Mouse (Mus musculus): ENCODE measurements around the gene Ptprf. TPM values are rescaled to one million over a fixed set of nuclear protein-coding genes. Genes with fewer than 3 reads are reported as not detected.
A peak's percentile ranks its signal among the peaks of the same experiment; 100 is the strongest.

The Ptprf gene
- polyA plus RNA-seq, 1 experiment from 2014 or later, result 79.8 TPM

- Histone ChIP-seq H3K4me1 (ENCODE audit: control insufficient read depth, insufficient read depth, low read length) (peaks cover 32% of the 10 kb centered on the region), H3K36me3 (ENCODE audit: control insufficient read depth, insufficient read depth, low read length) (no peaks in the 10 kb centered on the region), H3K27me3 (ENCODE audit: control insufficient read depth, insufficient read depth, low read length) (no peaks in the 10 kb centered on the region), H3K9ac (replicated peaks; ENCODE audit: low read depth, low read length) (peak overlapping the region; percentile 95), H3K27ac (ENCODE audit: low read length) (peak overlapping the region; percentile 92), H3K4me2 (replicated peaks; ENCODE audit: low read depth, low read length) (peak overlapping the region; percentile 71), H3K4me3 (ENCODE audit: low read depth, low read length) (peak overlapping the region; percentile 82), H3K9me3 (ENCODE audit: control insufficient read depth, low read depth, low read length) (no peaks in the 10 kb centered on the region)
- ATAC-seq (ENCODE audit: insufficient number of reproducible peaks, insufficient read depth, low FRiP score, low read depth), result 0 out of 2 replicates have a peak, but pooled peaks have one; percentile 8
- WGBS, result under 1% methylated on average over 59 of the region's 84 CpGs
These were observed 682 bp downstream of the Ptprf start for GRCm38 (mm10) chr4:118290416-118291030.

DNA sequence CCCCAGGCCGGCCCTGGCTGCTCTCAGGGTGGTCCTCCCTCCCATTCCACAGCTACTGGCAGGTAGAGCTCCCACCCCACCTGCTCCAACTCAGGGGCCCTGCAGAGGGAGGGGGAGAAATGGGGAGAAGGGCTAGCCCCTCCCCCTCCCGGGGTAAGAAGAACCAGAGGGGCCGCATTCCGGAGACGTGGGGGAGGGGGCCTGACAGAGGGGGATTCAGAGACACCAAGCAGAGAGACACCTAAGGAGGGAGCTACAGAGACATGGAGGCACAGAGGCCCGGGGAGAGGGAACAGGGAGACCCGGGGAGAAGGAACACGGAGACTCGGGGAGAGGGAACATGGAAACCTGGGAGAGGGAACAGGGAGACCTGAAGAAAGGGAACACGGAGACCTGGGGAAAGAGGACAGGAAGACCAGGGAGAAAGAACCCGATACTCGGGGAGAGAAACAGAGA, 1.2 kb downstream of the Ptprf start:
- peak; percentile 30 for ATAC-seq (ENCODE audit: insufficient number of reproducible peaks, insufficient read depth, low FRiP score, low read depth)
- H3K4me3 ChIP-seq (ENCODE audit: low read depth, low read length), result peak overlapping the region; percentile 82
- H3K9me3 ChIP-seq (ENCODE audit: control insufficient read depth, low read depth, low read length), result no peaks in the 10 kb centered on the region
- H3K4me2 ChIP-seq (replicated peaks; ENCODE audit: low read depth, low read length), result peak overlapping the region; percentile 71
- peaks cover 35% of the 10 kb centered on the region for H3K4me1 ChIP-seq (ENCODE audit: control insufficient read depth, insufficient read depth, low read length)
- 2% methylated on average over 12 of the region's 12 CpGs for WGBS
- H3K9ac ChIP-seq (replicated peaks; ENCODE audit: low read depth, low read length), result peak overlapping the region; percentile 95
- H3K27me3 ChIP-seq (ENCODE audit: control insufficient read depth, insufficient read depth, low read length), result no peaks in the 10 kb centered on the region
- H3K36me3 ChIP-seq (ENCODE audit: control insufficient read depth, insufficient read depth, low read length), result no peaks in the 10 kb centered on the region
- H3K27ac ChIP-seq (ENCODE audit: low read length), result peak overlapping the region; percentile 92

GRCm38 (mm10) chr4:118289266-118289665, 1.9 kb downstream of the Ptprf start:
- WGBS, result 44% methylated on average over 5 of the region's 5 CpGs
- Histone ChIP-seq H3K9ac (replicated peaks; ENCODE audit: low read depth, low read length) (peak overlapping the region; percentile 95), H3K27me3 (ENCODE audit: control insufficient read depth, insufficient read depth, low read length) (no peaks in the 10 kb centered on the region), H3K36me3 (ENCODE audit: control insufficient read depth, insufficient read depth, low read length) (peaks cover 2% of the 10 kb centered on the region; the same call in 1 of the 2 replicates), H3K4me2 (replicated peaks; ENCODE audit: low read depth, low read length) (peak overlapping the region; percentile 71), H3K4me1 (ENCODE audit: control insufficient read depth, insufficient read depth, low read length) (peaks cover 35% of the 10 kb centered on the region), H3K4me3 (ENCODE audit: low read depth, low read length) (peak overlapping the region; percentile 82), H3K9me3 (ENCODE audit: control insufficient read depth, low read depth, low read length) (no peaks in the 10 kb centered on the region), H3K27ac (ENCODE audit: low read length) (peak overlapping the region; percentile 92)
- no peak for ATAC-seq (ENCODE audit: insufficient number of reproducible peaks, insufficient read depth, low FRiP score, low read depth)

GRCm38 (mm10) chr4:118288531-118288930, 2.7 kb downstream of the Ptprf start:
- H3K27me3 ChIP-seq (ENCODE audit: control insufficient read depth, insufficient read depth, low read length), result no peaks in the 10 kb centered on the region
- H3K4me3 ChIP-seq (ENCODE audit: low read depth, low read length), result peak overlapping the region; percentile 82
- H3K9ac ChIP-seq (replicated peaks; ENCODE audit: low read depth, low read length), result 0 out of 2 replicates have a peak overlapping the region, but pooled peaks have one; percentile 95
- H3K4me2 ChIP-seq (replicated peaks; ENCODE audit: low read depth, low read length), result peak overlapping the region; percentile 71
- 53% methylated on average over 6 of the region's 6 CpGs for WGBS
- H3K36me3 ChIP-seq (ENCODE audit: control insufficient read depth, insufficient read depth, low read length), result peaks cover 9% of the 10 kb centered on the region; the same call in 1 of the 2 replicates
- H3K27ac ChIP-seq (ENCODE audit: low read length), result peak overlapping the region; percentile 92; the same call in 1 of the 2 replicates
- H3K9me3 ChIP-seq (ENCODE audit: control insufficient read depth, low read depth, low read length), result no peaks in the 10 kb centered on the region
- no peak for ATAC-seq (ENCODE audit: insufficient number of reproducible peaks, insufficient read depth, low FRiP score, low read depth)
- H3K4me1 ChIP-seq (ENCODE audit: control insufficient read depth, insufficient read depth, low read length), result peaks cover 35% of the 10 kb centered on the region

DNA sequence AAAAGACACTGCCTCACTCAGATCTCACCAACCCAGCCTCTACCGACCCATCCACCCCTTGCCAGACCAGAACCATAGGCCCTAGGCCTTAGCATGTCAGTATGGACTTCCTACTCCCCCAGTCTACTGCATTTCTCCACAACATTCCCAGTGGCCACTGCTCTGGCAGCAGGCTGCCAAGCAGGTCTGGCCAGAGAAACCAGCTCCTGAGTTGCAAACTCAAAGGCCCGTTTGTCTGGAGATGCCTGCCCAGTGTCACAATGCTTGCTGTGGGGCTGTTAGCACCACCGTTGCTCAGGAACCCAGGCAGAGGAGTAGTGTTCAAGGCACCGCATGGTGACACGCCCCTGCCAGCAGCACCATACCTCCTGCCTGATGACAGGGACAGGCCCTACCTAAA, 5.0 kb downstream of the Ptprf start:
- H3K4me1 ChIP-seq (ENCODE audit: control insufficient read depth, insufficient read depth, low read length), result peaks cover 36% of the 10 kb centered on the region
- no peak overlapping the region for H3K9ac ChIP-seq (replicated peaks; ENCODE audit: low read depth, low read length)
- H3K36me3 ChIP-seq (ENCODE audit: control insufficient read depth, insufficient read depth, low read length), result peaks cover 14% of the 10 kb centered on the region; the same call in 1 of the 2 replicates
- H3K27me3 ChIP-seq (ENCODE audit: control insufficient read depth, insufficient read depth, low read length), result no peaks in the 10 kb centered on the region
- WGBS, result 64% methylated on average over 5 of the region's 5 CpGs
- H3K9me3 ChIP-seq (ENCODE audit: control insufficient read depth, low read depth, low read length), result no peaks in the 10 kb centered on the region
- H3K4me3 ChIP-seq (ENCODE audit: low read depth, low read length), result no peak overlapping the region
- ATAC-seq (ENCODE audit: insufficient number of reproducible peaks, insufficient read depth, low FRiP score, low read depth), result no peak
- H3K4me2 ChIP-seq (replicated peaks; ENCODE audit: low read depth, low read length), result no peak overlapping the region
- peak overlapping the region; percentile 40; the same call in 1 of the 2 replicates for H3K27ac ChIP-seq (ENCODE audit: low read length)

DNA sequence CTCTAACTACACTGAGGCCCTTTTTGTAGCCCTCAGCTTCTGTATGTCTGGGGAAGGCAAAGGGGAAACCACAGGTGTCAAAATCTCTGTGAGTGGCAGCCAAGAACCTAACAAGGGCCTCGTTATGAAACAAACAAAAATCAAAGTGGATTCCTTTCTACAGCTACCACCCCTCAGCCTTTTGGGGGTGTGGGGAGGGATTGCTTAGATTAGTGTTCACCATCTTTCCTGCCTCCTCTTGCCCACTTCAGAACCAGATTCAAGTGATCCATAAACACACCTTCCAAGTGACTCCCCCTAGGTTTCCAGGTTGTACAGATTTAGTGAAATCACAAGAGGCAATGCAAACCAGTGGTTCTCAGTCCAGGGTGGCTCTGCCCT, 9.0 kb downstream of the Ptprf start:
- Histone ChIP-seq H3K4me1 (ENCODE audit: control insufficient read depth, insufficient read depth, low read length) (peaks cover 36% of the 10 kb centered on the region), H3K36me3 (ENCODE audit: control insufficient read depth, insufficient read depth, low read length) (peaks cover 14% of the 10 kb centered on the region; the same call in 1 of the 2 replicates), H3K9ac (replicated peaks; ENCODE audit: low read depth, low read length) (no peak overlapping the region), H3K9me3 (ENCODE audit: control insufficient read depth, low read depth, low read length) (no peaks in the 10 kb centered on the region), H3K27ac (ENCODE audit: low read length) (no peak overlapping the region), H3K27me3 (ENCODE audit: control insufficient read depth, insufficient read depth, low read length) (no peaks in the 10 kb centered on the region), H3K4me2 (replicated peaks; ENCODE audit: low read depth, low read length) (no peak overlapping the region), H3K4me3 (ENCODE audit: low read depth, low read length) (no peak overlapping the region)
- 50% methylated on average over 1 of the region's 1 CpGs for WGBS
- no peak for ATAC-seq (ENCODE audit: insufficient number of reproducible peaks, insufficient read depth, low FRiP score, low read depth)

- Histone ChIP-seq H3K9ac (replicated peaks; ENCODE audit: low read depth, low read length) (no peak overlapping the region), H3K27ac (ENCODE audit: low read length) (no peak overlapping the region), H3K36me3 (ENCODE audit: control insufficient read depth, insufficient read depth, low read length) (peaks cover 14% of the 10 kb centered on the region; the same call in 1 of the 2 replicates), H3K9me3 (ENCODE audit: control insufficient read depth, low read depth, low read length) (no peaks in the 10 kb centered on the region), H3K4me2 (replicated peaks; ENCODE audit: low read depth, low read length) (no peak overlapping the region), H3K4me3 (ENCODE audit: low read depth, low read length) (no peak overlapping the region), H3K27me3 (ENCODE audit: control insufficient read depth, insufficient read depth, low read length) (no peaks in the 10 kb centered on the region), H3K4me1 (ENCODE audit: control insufficient read depth, insufficient read depth, low read length) (peaks cover 37% of the 10 kb centered on the region)
- 59% methylated on average over 13 of the region's 13 CpGs for WGBS
- no peak for ATAC-seq (ENCODE audit: insufficient number of reproducible peaks, insufficient read depth, low FRiP score, low read depth)
These were observed 9.6 kb downstream of the Ptprf start for GRCm38 (mm10) chr4:118281444-118282181.

DNA sequence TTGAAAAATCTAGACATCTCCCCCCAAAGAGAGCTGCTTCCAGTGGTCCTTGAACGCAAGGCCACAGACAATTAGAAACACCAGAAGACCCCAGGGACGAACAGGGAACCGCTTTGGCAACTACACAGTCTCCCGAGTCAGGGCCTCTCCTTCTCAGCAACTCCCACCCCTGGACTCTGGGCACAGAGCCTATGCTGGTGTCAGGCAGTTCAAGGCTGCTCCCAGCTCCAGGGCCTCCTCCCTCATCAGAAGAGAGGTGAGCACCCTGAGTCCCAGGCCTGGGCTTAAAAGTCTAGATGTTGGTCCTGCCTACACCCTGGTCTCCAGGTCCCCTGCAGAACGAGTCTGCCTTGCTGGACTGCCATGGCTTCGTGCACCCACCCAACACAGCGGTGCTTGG, 10.7 kb downstream of the Ptprf start:
- Histone ChIP-seq H3K9me3 (ENCODE audit: control insufficient read depth, low read depth, low read length) (no peaks in the 10 kb centered on the region), H3K9ac (replicated peaks; ENCODE audit: low read depth, low read length) (no peak overlapping the region), H3K4me2 (replicated peaks; ENCODE audit: low read depth, low read length) (no peak overlapping the region), H3K27ac (ENCODE audit: low read length) (no peak overlapping the region), H3K27me3 (ENCODE audit: control insufficient read depth, insufficient read depth, low read length) (no peaks in the 10 kb centered on the region), H3K4me3 (ENCODE audit: low read depth, low read length) (no peak overlapping the region), H3K4me1 (ENCODE audit: control insufficient read depth, insufficient read depth, low read length) (peaks cover 34% of the 10 kb centered on the region), H3K36me3 (ENCODE audit: control insufficient read depth, insufficient read depth, low read length) (peaks cover 14% of the 10 kb centered on the region; the same call in 1 of the 2 replicates)
- 71% methylated on average over 7 of the region's 7 CpGs for WGBS
- ATAC-seq (ENCODE audit: insufficient number of reproducible peaks, insufficient read depth, low FRiP score, low read depth), result no peak

All from stomach, embryonic 14.5 days (tissue).